In the genomic region with DNA sequence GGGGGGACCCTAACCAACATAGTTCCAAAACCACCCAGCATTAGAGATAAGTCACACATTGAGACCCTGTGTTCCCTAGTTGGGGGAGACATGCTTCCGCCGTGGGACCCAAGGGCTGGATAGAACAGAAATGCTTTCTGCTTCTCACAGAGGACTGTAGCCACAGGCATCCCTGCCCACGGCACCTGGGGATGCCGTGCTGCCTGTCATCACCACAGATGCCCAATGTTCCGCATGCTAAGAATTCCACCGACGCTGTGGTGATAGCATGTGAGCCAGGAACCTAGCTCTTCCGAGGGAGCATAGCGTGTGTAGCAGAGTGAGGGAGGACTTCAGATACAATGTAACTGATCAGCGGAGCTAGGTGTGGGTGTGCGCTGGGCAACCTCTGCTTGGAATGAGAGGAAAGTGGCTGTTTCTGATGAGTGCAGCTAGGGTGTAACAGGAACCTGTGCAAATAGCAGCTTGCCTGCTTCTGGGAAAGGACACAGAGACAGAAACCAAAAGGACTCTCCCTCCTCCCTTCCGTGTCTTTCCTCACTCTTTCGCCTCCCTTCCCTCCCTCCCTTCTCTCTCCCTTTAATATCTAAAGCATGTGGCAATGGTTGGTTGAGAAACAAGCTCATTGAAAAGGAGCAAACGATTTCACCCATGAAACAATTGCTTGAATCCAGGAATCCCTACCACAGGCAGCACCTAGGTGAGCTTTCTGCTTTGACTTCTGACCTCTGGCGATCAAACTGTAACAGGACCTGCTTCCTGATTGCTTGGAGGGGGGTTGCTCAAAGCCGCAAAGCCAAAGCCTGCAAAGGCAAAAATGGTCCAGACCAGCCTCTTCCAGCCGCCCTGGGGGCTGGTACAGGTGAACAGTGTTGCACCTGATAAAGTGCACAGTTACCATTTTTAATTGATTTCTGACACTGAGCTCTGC, we compare ENCODE assay signal across 8 mouse cellular contexts.
DNase-seq lines count a peak whose midpoint lies in the region; ATAC-seq and TF ChIP-seq lines count a peak whose summit lies in the region.
"Had no signal": no experiment of that assay in that cellular context is flagged by ENCODE, and none has a peak within 500 bp of the region (broad histone marks: within the 10 kb centered on the region; RNA-seq: fewer than 3 reads in every experiment).

No protein-coding gene starts in this region.

- TF ChIP-seq CTCF in lung, postnatal 0 days (IDR thresholded peaks at IDR 0.05) = no peak

- no peak overlapping the region for H3K27ac ChIP-seq in lung, postnatal 0 days (ENCODE audit: low read length)
- no peak overlapping the region for H3K27ac ChIP-seq in embryonic facial prominence, embryonic 11.5 days (replicated peaks; ENCODE audit: low read depth, low read length)
- peak overlapping the region; percentile 47; the same call in 1 of the 2 replicates for H3K27ac ChIP-seq in hindbrain, embryonic 10.5 days

- ATAC-seq in lung, postnatal 0 days = peak; percentile 35; the same call in 1 of the 2 replicates
- peak; percentile 40; the same call in 1 of the 2 replicates for ATAC-seq in embryonic facial prominence, embryonic 11.5 days (replicated peaks; ENCODE audit: insufficient number of reproducible peaks, low FRiP score, low TSS enrichment, low read depth)

- H3K4me3 ChIP-seq in lung, postnatal 0 days (ENCODE audit: low read depth, low read length) = no peak overlapping the region
- no peak overlapping the region for H3K4me3 ChIP-seq in embryonic facial prominence, embryonic 11.5 days (ENCODE audit: low read depth, low read length)
- no peak overlapping the region for H3K4me3 ChIP-seq in hindbrain, embryonic 10.5 days
- H3K4me3 ChIP-seq in myocyte = no peak overlapping the region

- TF ChIP-seq POLR2A in myocyte (IDR thresholded peaks at IDR 0.05; ENCODE audit: insufficient read length, low read depth) = no peak

- no peaks in the 10 kb centered on the region for H3K36me3 ChIP-seq in lung, postnatal 0 days (ENCODE audit: insufficient read depth, low read length)
- no peaks in the 10 kb centered on the region for H3K36me3 ChIP-seq in embryonic facial prominence, embryonic 11.5 days (replicated peaks; ENCODE audit: control insufficient read depth, insufficient read depth, low read depth, low read length)
- no peaks in the 10 kb centered on the region for H3K36me3 ChIP-seq in hindbrain, embryonic 10.5 days
- no peaks in the 10 kb centered on the region for H3K36me3 ChIP-seq in myocyte (ENCODE audit: control insufficient read depth, insufficient read depth)

- TF ChIP-seq EP300 in lung, postnatal 0 days (IDR thresholded peaks at IDR 0.05) = no peak

- H3K9me3 ChIP-seq in lung, postnatal 0 days (ENCODE audit: low read length) = no peaks in the 10 kb centered on the region
- no peaks in the 10 kb centered on the region for H3K9me3 ChIP-seq in embryonic facial prominence, embryonic 11.5 days (replicated peaks; ENCODE audit: control insufficient read depth, low read length)
- no peaks in the 10 kb centered on the region for H3K9me3 ChIP-seq in hindbrain, embryonic 10.5 days

- no peak overlapping the region for H3ac ChIP-seq in myocyte (ENCODE audit: control insufficient read depth, insufficient read length)

- no peaks in the 10 kb centered on the region for H3K79me2 ChIP-seq in myocyte (ENCODE audit: control insufficient read depth, insufficient read depth)

- peak; percentile 81 for DNase-seq in lung, postnatal 0 days (ENCODE audit: low spot score)
- no peak for DNase-seq in lung, postnatal 25 days (ENCODE audit: low spot score)
- DNase-seq in embryonic facial prominence, embryonic 11.5 days (ENCODE audit: low spot score) = peak; percentile 40
- no peak for DNase-seq in hindbrain, embryonic 10.5 days (ENCODE audit: low spot score)
- DNase-seq in urinary bladder, adult 2 months (ENCODE audit: low spot score) = no peak
- no peak for DNase-seq in retina, embryonic 14.5 days (ENCODE audit: low spot score)
- DNase-seq: kidney, adult 11 months had no signal

- H3K4me2 ChIP-seq in lung, postnatal 0 days (replicated peaks; ENCODE audit: low read depth, low read length) = no peak overlapping the region
- no peak overlapping the region; the same call in 1 of the 2 replicates for H3K4me2 ChIP-seq in embryonic facial prominence, embryonic 11.5 days (ENCODE audit: low read depth, low read length)
- no peak overlapping the region for H3K4me2 ChIP-seq in myocyte (ENCODE audit: low read depth)

- H3K27me3 ChIP-seq in lung, postnatal 0 days (replicated peaks; ENCODE audit: insufficient read depth, low read length) = no peaks in the 10 kb centered on the region
- no peaks in the 10 kb centered on the region; the same call in 1 of the 2 replicates for H3K27me3 ChIP-seq in embryonic facial prominence, embryonic 11.5 days (ENCODE audit: control insufficient read depth, insufficient read depth, low read length)
- peaks cover 41% of the 10 kb centered on the region for H3K27me3 ChIP-seq in hindbrain, embryonic 10.5 days (ENCODE audit: insufficient read depth, poor library complexity, severe bottlenecking)
- peaks cover 57% of the 10 kb centered on the region for H3K27me3 ChIP-seq in myocyte (ENCODE audit: control insufficient read depth, insufficient read depth, insufficient read length)

- H3K9ac ChIP-seq in lung, postnatal 0 days (replicated peaks; ENCODE audit: low read depth) = no peak overlapping the region
- no peak overlapping the region for H3K9ac ChIP-seq in embryonic facial prominence, embryonic 11.5 days (replicated peaks; ENCODE audit: low read length)

- no peaks in the 10 kb centered on the region for H3K4me1 ChIP-seq in lung, postnatal 0 days (ENCODE audit: insufficient read depth, low read depth, low read length)
- H3K4me1 ChIP-seq in embryonic facial prominence, embryonic 11.5 days (ENCODE audit: control insufficient read depth, insufficient read depth, low read length) = peaks cover 4% of the 10 kb centered on the region
- H3K4me1 ChIP-seq in hindbrain, embryonic 10.5 days (replicated peaks) = peaks cover 25% of the 10 kb centered on the region

- WGBS in lung, postnatal 0 days = 39% methylated on average over 17 of the region's 17 CpGs
- WGBS in embryonic facial prominence, embryonic 11.5 days = 33% methylated on average over 17 of the region's 17 CpGs
- 42% methylated on average over 17 of the region's 17 CpGs for WGBS in hindbrain, embryonic 10.5 days

TF ChIP-seq in myocyte, 11 proteins besides CTCF, POLR2A, EP300 and RAD21:
- TF ChIP-seq MAX (IDR thresholded peaks at IDR 0.05; ENCODE audit: low read depth) (no peak), SRF (IDR thresholded peaks at IDR 0.05; ENCODE audit: control insufficient read depth, insufficient read length, low read depth) (no peak), MYOD1 (IDR thresholded peaks at IDR 0.05; ENCODE audit: control insufficient read depth in 1 of 3, insufficient read length in 2 of 3, low read depth in 2 of 3) (peak in 1 of 3 experiments; percentile 68), REST (IDR thresholded peaks at IDR 0.05; ENCODE audit: insufficient read depth, insufficient read length) (no peak), TCF3 (IDR thresholded peaks at IDR 0.05; ENCODE audit: insufficient read length, low read depth) (peak; percentile 55), POLR2AphosphoS2 (IDR thresholded peaks at IDR 0.05; ENCODE audit: insufficient read length, low read depth) (no peak), USF1 (IDR thresholded peaks at IDR 0.05; ENCODE audit: low read depth) (no peak), TCF12 (IDR thresholded peaks at IDR 0.05; ENCODE audit: insufficient read depth, poor library complexity, severe bottlenecking) (no peak), CEBPB (IDR thresholded peaks at IDR 0.05; ENCODE audit: insufficient read depth, poor library complexity, severe bottlenecking) (no peak), MYOG (IDR thresholded peaks at IDR 0.05; ENCODE audit: control insufficient read depth in 1 of 3, insufficient read depth in 1 of 3, insufficient read length in 2 of 3, low read depth in 2 of 3) (peak in 2 of 3 experiments; percentile 26 to 81), E2F4 (IDR thresholded peaks at IDR 0.05; ENCODE audit: insufficient read depth) (no peak)
TF ChIP-seq in myocyte: peak in this region for 3.

Comparison
In these comparisons a context has a peak if more than half of its experiments do, and no peak if none do; other contexts are left out.
1. DNase-seq: peak in lung, postnatal 0 days (single experiment) and embryonic facial prominence, embryonic 11.5 days (single experiment); none in lung, postnatal 25 days (single experiment), hindbrain, embryonic 10.5 days (single experiment), urinary bladder, adult 2 months (single experiment) and retina, embryonic 14.5 days (single experiment).